Mouse (Mus musculus) splenic B cell, adult 2 months (primary cell): ENCODE measurements around the gene Erbb2.
"Not testable (repeated sequence)": the region's sequence is repeated elsewhere in the genome, so short reads cannot be mapped to it uniquely, and the experiment has no call there.

ENCODE experiments used
- DNase-seq: peaks from one replicate; pipeline ENCODE4 v3.0.0-alpha.2; 2011; ENCODE audit warnings: low read depth, low spot score
- H3K27me3 ChIP-seq: 2 replicates; pipeline ENCODE4 v1.6.1; 2012; ENCODE audit warnings: mild to moderate bottlenecking, low read length, moderate library complexity, mixed read lengths; ENCODE audit not compliant: control insufficient read depth, poor library complexity, insufficient read depth, severe bottlenecking
- H3K36me3 ChIP-seq: 2 replicates; pipeline ENCODE4 v1.6.1; 2012; ENCODE audit warnings: mild to moderate bottlenecking, low read length, moderate library complexity, mixed read lengths; ENCODE audit not compliant: control insufficient read depth, poor library complexity, insufficient read depth, severe bottlenecking

The Erbb2 gene

DNA sequence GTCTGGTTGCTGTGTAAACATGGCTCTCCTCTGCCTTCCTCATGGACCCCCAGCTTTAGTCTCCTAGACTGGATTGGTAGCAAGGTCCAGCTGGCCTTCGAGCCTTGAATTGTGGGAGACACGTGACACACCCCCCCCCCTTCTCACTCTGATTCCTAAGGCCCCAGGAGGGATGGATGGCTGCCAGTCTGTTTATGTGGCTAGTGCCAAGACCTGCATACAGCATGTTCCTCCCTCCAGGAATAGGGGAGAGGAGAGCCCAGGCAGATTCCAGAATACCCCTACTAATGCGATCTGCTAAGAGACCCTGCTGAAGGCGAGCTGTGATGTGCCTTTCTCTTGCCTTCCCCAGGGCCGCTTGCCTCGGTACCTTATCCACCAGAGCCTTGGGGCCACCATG lies 32.2 kb upstream of the Erbb2 start:
- H3K27me3 ChIP-seq: no peaks in the 10 kb centered on the region
- H3K36me3 ChIP-seq: peaks cover 14% of the 10 kb centered on the region
- DNase-seq: no peak

DNA sequence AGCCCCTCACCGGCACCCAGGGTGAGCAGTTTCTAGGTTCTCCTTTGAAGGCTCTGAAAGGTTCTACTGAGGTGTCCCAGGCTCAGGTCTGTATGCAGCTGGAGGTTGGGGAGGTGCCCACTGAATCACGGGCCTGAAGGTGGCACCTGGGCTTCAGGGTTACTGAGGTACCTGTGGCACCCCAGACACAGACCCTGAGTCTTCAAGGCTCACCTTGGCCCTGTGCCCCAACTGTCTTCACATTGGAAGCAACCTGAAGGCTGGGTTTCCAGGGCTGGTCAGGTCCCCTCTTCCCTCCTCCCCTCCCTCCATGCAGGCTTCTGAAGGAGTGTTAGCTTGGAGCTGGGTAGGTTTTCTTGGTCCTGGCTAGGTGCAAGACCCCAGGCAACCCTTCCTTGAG lies 30.6 kb upstream of the Erbb2 start:
- DNase-seq: no peak
- H3K27me3 ChIP-seq: no peaks in the 10 kb centered on the region
- H3K36me3 ChIP-seq: peaks cover 9% of the 10 kb centered on the region

DNA sequence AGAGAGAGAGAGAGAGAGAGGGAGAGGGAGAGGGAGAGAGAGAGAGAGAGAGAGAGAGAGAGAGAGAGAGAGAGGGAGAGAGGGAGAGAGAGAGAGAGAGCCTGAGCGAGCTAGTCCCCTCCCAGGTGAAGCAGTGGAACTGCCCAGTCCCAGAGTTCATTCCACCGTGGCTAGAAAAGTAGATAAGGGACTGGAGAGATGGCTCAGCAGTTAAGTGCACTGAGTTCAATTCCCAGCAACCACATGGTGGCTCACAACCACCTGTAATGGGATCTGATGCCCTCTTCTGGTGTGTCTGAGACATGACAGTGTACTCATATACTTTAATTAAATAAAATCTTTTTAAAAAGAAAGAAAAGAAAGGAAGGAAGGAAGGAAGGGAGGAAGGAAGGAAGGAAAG lies 29.9 kb upstream of the Erbb2 start:
- H3K36me3 ChIP-seq, DNase-seq, H3K27me3 ChIP-seq: not testable (repeated sequence)

DNA sequence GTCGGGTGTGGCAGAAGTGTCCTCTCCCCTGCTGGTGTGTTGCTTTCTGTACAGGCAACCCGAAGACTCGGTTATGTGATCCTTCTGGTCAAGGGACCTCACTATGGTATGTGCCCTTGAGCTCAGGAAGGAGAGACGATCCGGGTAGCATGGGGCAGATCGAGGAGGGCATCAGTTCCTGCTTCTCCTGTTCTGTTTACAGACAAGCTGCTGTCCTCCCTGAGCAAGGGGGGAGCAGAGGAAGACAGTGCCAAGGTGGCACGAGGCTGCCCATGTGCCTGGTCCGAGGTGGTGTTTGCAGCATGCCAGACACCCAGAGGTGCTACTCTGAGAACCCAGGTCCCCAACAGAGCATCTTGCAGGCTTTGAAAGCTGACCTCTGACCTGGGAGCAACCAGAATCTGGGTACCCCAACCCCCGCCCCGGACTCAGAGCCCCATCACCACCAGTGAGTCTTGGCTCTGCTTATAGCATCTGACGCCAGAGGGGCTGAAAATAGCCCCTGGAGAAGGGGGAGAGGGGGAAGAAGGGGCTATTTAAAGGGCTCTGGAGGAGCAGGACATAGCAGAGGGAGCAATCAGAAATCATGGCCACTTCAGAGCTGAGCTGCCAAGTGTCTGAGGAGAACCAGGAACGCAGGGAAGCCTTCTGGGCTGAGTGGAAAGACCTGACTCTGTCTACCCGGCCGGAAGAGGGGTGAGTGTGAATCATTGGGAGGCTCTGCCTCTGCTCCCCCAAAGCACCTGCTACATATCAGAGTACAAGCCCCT lies 28.8 kb upstream of the Erbb2 start, which contains the start of gene Tcap:
TSS of gene Tcap (plus strand) at position 551 of the 770 bp plus-strand sequence.
- H3K36me3 ChIP-seq: peaks cover 6% of the 10 kb centered on the region
- no peak for DNase-seq
- no peaks in the 10 kb centered on the region for H3K27me3 ChIP-seq

DNA sequence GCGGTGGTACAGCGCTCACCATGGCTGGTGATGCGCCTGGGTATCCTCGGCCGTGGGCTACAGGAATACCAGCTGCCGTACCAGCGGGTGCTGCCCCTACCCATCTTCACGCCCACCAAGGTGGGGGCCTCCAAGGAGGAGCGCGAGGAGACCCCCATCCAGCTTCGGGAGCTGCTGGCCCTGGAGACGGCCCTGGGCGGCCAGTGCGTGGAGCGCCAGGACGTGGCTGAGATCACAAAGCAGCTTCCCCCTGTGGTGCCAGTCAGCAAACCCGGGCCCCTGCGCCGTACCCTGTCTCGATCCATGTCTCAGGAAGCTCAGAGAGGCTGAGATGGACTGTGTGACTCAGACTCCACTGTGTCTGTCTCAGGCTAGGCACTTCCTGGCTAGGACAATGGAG lies 28.1 kb upstream of the Erbb2 start:
- DNase-seq: no peak
- no peaks in the 10 kb centered on the region for H3K27me3 ChIP-seq
- peaks cover 6% of the 10 kb centered on the region for H3K36me3 ChIP-seq

DNA sequence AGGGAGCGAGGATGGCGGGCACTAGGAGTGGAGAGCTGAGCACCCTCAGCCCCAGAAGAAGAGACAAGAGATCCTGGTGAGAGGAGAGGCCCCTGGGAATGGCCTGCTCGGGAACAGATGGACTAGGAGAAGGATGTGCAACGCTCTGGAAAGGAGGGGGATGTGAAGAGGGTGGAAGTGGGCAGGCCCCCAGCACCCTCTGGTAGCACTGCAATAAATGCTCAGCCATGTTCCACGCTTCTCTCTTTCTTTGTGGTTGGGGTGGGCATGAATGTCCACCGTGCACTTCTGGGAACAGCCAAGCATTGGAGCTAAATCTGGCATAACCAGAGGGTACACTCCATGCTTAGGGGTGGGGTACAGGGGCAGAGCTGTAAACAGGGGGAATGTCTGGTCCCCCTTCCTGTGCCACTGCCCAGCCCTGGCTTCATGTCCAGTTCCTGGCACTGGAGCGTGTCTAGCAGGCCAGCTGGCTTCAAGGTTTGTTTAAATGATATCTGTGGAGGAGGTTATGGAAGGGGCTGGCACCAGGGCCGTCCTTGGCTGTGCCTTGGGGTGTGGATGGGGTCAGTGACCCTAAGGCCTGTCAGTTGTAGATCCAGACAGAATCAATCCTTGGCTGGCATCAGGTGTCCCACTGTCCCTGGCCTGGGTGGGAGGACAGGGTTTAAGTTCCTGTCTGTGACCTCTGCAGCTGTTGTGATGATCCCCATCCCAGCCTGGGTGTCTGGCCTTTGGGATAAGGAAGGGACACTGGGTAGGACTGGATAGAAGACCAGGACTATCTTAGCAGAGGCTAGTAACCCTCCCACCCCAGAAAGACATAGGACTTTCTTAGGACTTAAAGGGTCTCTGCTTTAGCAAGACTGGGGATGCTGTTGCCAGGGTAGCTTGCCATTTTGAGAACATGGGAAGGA lies 27.3 kb upstream of the Erbb2 start:
- Histone ChIP-seq H3K36me3 (peaks cover 1% of the 10 kb centered on the region), H3K27me3 (no peaks in the 10 kb centered on the region)
- no peak for DNase-seq

DNA sequence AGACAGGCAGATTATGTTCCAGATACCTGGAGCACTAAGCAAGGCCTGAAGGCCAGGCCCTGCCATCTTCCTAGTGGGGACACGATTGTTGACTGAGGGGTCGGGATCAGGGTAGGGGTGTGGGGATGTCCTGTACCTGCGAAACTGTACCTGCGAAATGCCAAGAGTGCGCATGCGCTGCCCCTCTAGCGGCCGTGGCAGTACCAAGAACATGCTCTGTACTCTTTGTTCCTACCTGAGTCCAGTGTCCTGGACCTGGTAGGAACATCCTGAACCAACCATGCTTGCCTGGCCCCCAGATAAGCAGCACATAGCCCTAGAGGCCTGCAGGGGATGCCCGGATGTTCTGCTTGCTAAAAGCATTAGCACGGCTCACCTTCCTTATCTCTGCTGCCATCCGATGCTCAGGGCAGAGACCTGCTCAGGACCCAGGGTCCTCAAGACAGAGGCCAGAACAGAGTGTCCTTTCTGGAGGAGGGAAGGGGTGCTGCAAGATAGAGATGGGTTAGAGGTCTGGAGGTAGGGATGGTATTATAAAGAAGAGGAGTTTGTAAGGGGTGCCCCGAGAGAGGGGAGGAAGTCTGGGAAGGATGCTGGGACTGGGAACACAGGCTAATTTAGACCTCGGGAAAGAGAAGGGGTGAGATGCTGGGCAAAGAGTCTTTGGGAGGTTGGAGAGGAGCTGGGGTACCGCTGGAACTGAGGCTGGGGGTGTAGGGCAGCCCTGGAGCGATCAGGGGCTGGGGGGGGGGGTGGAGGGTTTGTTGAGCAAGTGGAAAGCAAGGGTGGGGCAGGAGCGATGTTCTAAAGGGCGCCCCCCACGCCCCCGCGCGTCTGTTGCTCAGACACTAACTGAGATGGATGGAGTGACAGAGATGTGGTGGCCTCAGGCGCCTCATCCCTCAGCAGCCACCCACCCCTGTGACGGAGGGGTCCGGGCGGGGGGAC lies 26.4 kb upstream of the Erbb2 start, which contains the start of gene Pnmt:
TSS of gene Pnmt (plus strand) at position 813 of the 948 bp plus-strand sequence.
- Histone ChIP-seq H3K27me3 (no peaks in the 10 kb centered on the region), H3K36me3 (no peaks in the 10 kb centered on the region)
- no peak for DNase-seq

DNA sequence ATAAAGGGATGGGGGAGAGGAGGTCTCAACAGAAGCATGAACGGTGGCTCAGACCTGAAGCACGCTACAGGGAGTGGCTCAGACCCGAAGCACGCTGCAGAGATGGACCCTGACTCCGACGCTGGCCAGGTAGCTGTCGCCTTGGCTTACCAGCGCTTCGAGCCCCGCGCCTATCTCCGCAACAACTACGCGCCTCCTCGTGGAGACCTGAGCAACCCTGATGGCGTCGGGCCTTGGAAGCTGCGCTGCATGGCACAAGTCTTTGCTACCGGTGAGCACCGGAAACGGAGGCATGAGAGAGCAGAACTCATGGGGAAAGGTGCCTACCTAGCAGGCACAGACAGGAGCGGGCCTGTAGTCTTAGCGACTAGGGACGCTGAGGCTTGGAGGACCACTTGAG lies 25.7 kb upstream of the Erbb2 start:
- no peaks in the 10 kb centered on the region for H3K27me3 ChIP-seq
- DNase-seq: no peak
- H3K36me3 ChIP-seq: no peaks in the 10 kb centered on the region

DNA sequence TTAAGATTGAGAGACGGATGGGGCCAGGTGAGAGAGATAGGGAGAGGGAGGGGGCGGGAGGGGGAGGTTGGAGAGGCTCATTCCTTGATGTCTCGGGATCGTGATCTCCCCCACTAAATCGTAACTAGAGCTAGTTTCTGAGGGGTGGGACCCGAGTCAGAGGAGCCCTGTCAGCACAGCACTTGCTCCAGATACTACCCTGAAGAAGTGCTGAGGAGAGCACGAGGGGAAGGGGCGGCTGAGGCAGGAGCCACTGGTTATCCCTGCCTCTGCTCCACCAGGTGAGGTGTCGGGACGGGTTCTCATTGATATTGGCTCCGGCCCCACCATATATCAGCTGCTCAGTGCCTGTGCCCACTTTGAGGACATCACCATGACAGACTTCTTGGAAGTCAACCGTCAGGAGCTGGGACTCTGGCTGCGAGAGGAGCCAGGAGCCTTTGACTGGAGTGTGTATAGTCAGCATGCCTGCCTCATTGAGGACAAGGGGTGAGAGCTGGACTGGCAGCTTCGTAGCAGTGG lies 25.2 kb upstream of the Erbb2 start:
- DNase-seq: no peak
- no peaks in the 10 kb centered on the region for H3K36me3 ChIP-seq
- H3K27me3 ChIP-seq: no peaks in the 10 kb centered on the region

DNA sequence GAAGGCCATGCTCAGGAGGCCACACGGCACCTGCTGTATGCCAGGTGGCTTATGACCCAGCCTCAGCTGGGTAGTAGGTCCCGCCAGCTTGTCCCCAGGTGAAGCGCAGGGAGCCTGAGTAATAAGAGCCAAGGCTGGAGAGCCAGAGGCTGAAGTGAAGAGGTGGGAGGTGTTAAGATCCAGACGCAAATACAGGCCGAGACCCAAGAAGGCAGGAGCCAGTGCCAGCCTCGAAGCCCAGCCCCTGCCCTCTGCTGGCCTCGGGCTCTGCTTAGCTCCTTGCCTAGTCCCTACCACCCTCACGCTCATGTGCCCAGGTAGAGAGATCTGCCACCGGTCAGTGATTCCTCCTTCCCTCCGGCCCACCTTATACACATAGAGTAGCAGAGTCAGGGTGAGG lies 24.0 kb upstream of the Erbb2 start:
- Histone ChIP-seq H3K27me3 (no peaks in the 10 kb centered on the region), H3K36me3 (no peaks in the 10 kb centered on the region)
- DNase-seq: no peak

DNA sequence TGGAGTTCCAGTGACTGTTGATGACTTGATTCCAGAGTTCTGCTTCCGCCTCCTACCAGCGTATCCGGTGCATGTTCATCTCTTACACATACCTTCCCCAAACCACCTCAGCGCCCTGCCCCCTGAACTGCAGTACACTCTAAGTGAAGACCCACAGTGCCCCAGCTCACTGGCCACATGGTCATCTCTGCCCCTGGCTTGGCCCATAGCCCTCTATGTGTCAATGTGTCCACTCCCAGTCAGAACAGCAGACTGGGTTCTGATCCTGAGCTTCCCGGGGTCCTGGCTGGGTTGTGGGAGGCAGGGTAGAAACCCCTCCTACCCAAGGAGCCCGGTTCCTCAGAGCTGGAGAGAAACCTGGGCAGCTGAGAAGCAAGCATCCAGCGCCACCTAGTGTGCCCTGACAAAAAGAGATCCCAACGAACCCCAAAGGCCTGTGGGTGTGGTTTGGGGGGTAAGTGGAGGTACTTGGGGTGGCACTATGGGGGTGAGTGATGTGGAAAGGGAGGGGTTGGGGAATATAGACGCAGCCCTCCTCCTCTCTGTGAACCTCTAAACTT lies 23.0 kb upstream of the Erbb2 start:
- Histone ChIP-seq H3K27me3 (no peaks in the 10 kb centered on the region), H3K36me3 (no peaks in the 10 kb centered on the region)
- peak; percentile 68 for DNase-seq

DNA sequence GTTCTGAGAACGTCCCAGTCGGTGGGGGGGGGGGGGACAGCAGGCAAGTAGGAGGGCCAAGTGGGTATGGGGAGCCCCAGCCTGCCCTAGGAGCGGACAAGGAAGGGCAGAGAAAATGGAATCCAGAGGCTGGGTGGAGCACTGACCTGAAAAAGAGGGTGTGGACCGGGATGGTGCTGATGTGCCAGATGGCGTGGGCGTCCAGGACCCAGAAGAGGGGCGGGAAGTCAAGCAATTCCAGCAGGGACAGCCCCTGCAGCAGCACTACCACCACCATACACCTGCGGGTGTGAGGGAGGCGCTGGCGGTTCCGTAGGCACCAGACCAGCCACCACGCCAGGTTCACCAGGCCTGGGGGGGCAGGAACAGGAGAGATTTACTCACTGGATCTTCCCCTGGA lies 22.1 kb upstream of the Erbb2 start:
- no peak for DNase-seq
- Histone ChIP-seq H3K36me3 (no peaks in the 10 kb centered on the region), H3K27me3 (no peaks in the 10 kb centered on the region)

DNA sequence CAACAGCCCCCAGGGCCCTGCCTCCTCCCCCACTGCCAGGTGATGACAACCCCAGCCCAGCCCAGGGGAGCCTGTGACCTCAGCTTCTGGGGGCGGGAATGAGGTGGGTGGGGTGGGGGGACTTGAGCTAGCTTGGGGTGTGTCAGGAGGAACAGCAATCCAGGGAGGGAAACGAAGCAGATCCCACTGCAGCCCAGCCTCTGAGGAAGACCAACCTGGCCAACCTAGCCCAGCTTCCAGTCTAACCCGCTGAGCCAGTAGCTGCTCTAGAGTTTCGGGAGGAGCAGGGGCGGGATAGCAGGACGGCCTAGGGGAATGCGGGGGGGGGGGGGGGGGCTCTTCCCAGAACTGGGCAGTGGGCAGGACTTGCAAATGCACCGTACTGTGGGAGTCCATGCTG lies 20.2 kb upstream of the Erbb2 start:
- Histone ChIP-seq H3K36me3 (no peaks in the 10 kb centered on the region), H3K27me3 (no peaks in the 10 kb centered on the region; the same call in 1 of the 2 replicates)
- no peak for DNase-seq

DNA sequence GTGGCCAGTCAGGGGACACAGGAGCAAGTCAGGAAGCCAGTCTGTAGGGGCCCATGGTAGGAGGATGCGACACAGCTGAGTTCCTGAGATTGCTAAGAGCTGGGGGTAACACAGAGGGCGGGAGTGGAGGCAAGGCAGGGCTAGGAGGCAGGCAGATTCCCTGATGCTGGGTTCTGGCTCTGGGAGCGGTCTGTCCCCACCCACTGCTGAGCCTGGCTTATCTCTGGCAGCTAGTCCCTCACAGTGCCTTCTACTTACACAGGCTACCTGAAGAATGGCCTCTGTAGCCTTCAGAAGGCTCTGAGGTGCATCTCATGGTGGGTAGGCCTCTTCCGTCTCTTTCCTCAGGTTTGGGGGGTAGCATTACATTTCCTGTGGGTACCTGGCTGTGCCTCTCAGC lies 19.6 kb upstream of the Erbb2 start:
- Histone ChIP-seq H3K27me3 (no peaks in the 10 kb centered on the region; the same call in 1 of the 2 replicates), H3K36me3 (no peaks in the 10 kb centered on the region)
- no peak for DNase-seq
